Mouse (Mus musculus): ENCODE results near the gene Nectin2.

Nectin2 gene

GRCm38 (mm10) chr7:19743791-19744190 is 6.5 kb downstream of the Nectin2 start:
- no peak for DNase-seq (ENCODE audit: low spot score)

- DNase-seq (ENCODE audit: low spot score), result no peak
Measured at GRCm38 (mm10) chr7:19742468-19742867, 7.8 kb downstream of the Nectin2 start.

GRCm38 (mm10) chr7:19741329-19742031 is 8.8 kb downstream of the Nectin2 start:
- no peak for DNase-seq (ENCODE audit: low spot score)

GRCm38 (mm10) chr7:19740269-19740668 is 10.0 kb downstream of the Nectin2 start:
- DNase-seq (ENCODE audit: low spot score), result no peak

GRCm38 (mm10) chr7:19738771-19739170 is 11.5 kb downstream of the Nectin2 start:
- no peak for DNase-seq (ENCODE audit: low spot score)

- no peak for DNase-seq (ENCODE audit: low spot score)
Measured at GRCm38 (mm10) chr7:19736389-19737057, 13.8 kb downstream of the Nectin2 start.

- DNase-seq (ENCODE audit: low spot score), result no peak
Measured at GRCm38 (mm10) chr7:19734178-19734666, 16.1 kb downstream of the Nectin2 start.

- no peak for DNase-seq (ENCODE audit: low spot score)
Measured at GRCm38 (mm10) chr7:19726541-19726940, 23.7 kb downstream of the Nectin2 start.

GRCm38 (mm10) chr7:19724167-19724566 is 26.1 kb downstream of the Nectin2 start:
- no peak for DNase-seq (ENCODE audit: low spot score)

- DNase-seq (ENCODE audit: low spot score), result no peak
Measured at GRCm38 (mm10) chr7:19722754-19723195, 27.5 kb downstream of the Nectin2 start.

- no peak for DNase-seq (ENCODE audit: low spot score)
Measured at GRCm38 (mm10) chr7:19719200-19719599, 31.1 kb downstream of the Nectin2 start.

GRCm38 (mm10) chr7:19718297-19718952 is 31.9 kb downstream of the Nectin2 start:
- no peak for DNase-seq (ENCODE audit: low spot score)

GRCm38 (mm10) chr7:19717346-19717745 is 32.9 kb downstream of the Nectin2 start:
- DNase-seq (ENCODE audit: low spot score), result no peak

- DNase-seq (ENCODE audit: low spot score), result no peak
Measured at GRCm38 (mm10) chr7:19716822-19717221, 33.5 kb downstream of the Nectin2 start.

- no peak for DNase-seq (ENCODE audit: low spot score)
Measured at GRCm38 (mm10) chr7:19716055-19716682, 34.1 kb downstream of the Nectin2 start.

- DNase-seq (ENCODE audit: low spot score), result peak; percentile 100
Measured at GRCm38 (mm10) chr7:19715239-19716054, 34.8 kb downstream of the Nectin2 start, which contains the start of gene Tomm40. Gene Tomm40, minus strand, starts transcription at chr7:19715438.

GRCm38 (mm10) chr7:19714836-19715235 is 35.4 kb downstream of the Nectin2 start:
- DNase-seq (ENCODE audit: low spot score), result no peak

- DNase-seq (ENCODE audit: low spot score), result no peak
Measured at GRCm38 (mm10) chr7:19713598-19713997, 36.7 kb downstream of the Nectin2 start.

- no peak for DNase-seq (ENCODE audit: low spot score)
Measured at GRCm38 (mm10) chr7:19713196-19713595, 37.1 kb downstream of the Nectin2 start.

GRCm38 (mm10) chr7:19712414-19712813 is 37.9 kb downstream of the Nectin2 start:
- DNase-seq (ENCODE audit: low spot score), result no peak

- DNase-seq (ENCODE audit: low spot score), result no peak
Measured at GRCm38 (mm10) chr7:19710650-19711049, 39.6 kb downstream of the Nectin2 start.
